Mouse (Mus musculus) ES-E14 (cell line): ENCODE results near the gene Plekhg5.

Experiments used
- CHD2 ChIP-seq: IDR thresholded peaks from 2 replicates; pipeline ENCODE4 v1.6.1; 2014; ENCODE audit warnings: mild to moderate bottlenecking, low read depth, low read length, inconsistent platforms
- HCFC1 ChIP-seq: IDR thresholded peaks from 2 replicates; pipeline ENCODE4 v1.6.1; 2012; ENCODE audit warnings: low read length, inconsistent platforms, borderline replicate concordance; ENCODE audit not compliant: insufficient read depth
- MAFK ChIP-seq: IDR thresholded peaks from 2 replicates; pipeline ENCODE4 v1.6.1; 2014; ENCODE audit warnings: mild to moderate bottlenecking, low read depth, low read length, inconsistent platforms; ENCODE audit not compliant: insufficient read depth
- ZC3H11A ChIP-seq: IDR thresholded peaks from 2 replicates; pipeline ENCODE4 v1.6.1; 2012; ENCODE audit warnings: low read depth, mild to moderate bottlenecking, inconsistent platforms, low read length, borderline replicate concordance
- ZNF384 ChIP-seq: IDR thresholded peaks from 2 replicates; pipeline ENCODE4 v1.6.1; 2012; ENCODE audit warnings: low read depth, low read length, inconsistent platforms

- TF ChIP-seq ZC3H11A (no peak), ZNF384 (no peak), HCFC1 (no peak), MAFK (no peak), CHD2 (no peak)
Measured at GRCm38 (mm10) chr4:152022506-152022905, 49.8 kb upstream of the Plekhg5 start.
